Mouse (Mus musculus) mouse embryonic stem cell (cell line): ENCODE data around the gene Sema6c.
"Not testable (repeated sequence)": the region's sequence is repeated elsewhere in the genome, so short reads cannot be mapped to it uniquely, and the experiment has no call there.

Experiments used
- in situ Hi-C, 2 experiments: fragments of 300-500 bp; cut with MboI; formaldehyde crosslinking; loops; 1 replicate in 1 of 2; 3 replicates in 1 of 2; pipeline ENCODE4 v1.14.3; 2019 to 2020; ENCODE audit warnings: low sequenced_read_pairs in 2 of 2, low pct_unique_long_range_greater_than_20kb in 1 of 2, mixed read lengths in 1 of 2; ENCODE audit not compliant: unreplicated experiment in 1 of 2

Sema6c gene

DNA sequence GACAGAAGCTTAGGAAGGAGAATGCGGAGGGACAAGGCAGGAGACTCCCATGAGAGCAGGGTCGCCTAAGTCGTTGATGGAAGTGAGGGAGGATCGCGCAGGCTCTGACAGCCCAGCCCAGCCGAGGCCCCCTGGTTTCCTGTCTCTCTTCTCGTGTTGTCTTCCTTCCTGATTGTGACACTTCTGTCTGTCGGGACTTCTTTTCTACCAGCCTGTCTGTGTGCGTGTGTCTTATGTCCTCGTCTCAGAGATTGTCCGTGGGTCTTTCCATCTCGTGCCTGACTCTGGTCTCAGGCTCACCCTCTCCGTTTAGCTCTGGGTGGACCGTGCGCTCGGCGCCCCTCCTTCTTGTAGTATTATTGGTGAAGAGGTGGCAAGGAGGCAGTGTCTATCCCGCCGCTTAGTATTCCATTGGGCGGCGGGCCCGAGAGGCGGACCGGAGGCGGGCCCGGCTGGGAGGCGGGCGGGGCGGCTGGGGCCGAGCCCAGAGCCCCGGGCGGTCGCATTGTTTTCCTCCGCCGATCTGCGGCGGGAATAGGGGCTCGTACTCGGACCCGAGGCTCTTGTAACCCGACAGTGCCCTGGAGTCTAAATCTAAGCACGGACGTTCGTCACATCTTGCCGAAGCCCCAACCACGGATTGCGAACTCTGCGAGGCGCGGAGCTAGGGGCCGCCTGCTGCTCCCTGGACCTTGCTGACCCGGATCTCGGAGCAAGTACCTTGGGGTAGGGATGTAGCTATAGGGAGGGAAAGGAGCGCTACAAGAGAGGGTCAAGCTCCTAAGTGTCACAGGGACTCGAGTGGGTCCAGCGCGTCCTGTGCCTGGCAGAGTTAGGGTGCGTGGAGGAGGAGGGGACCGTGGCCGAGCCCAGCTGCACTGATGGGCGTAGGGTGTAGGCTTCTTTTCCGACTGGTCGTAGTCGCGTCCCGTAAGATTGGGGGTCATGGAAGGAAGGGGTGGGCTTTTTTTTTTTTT is at the start of gene Sema6c:
Gene Sema6c (plus strand): TSS at position 471 of the 977 bp plus-strand sequence.
- in situ Hi-C loops, result no loop called here

DNA sequence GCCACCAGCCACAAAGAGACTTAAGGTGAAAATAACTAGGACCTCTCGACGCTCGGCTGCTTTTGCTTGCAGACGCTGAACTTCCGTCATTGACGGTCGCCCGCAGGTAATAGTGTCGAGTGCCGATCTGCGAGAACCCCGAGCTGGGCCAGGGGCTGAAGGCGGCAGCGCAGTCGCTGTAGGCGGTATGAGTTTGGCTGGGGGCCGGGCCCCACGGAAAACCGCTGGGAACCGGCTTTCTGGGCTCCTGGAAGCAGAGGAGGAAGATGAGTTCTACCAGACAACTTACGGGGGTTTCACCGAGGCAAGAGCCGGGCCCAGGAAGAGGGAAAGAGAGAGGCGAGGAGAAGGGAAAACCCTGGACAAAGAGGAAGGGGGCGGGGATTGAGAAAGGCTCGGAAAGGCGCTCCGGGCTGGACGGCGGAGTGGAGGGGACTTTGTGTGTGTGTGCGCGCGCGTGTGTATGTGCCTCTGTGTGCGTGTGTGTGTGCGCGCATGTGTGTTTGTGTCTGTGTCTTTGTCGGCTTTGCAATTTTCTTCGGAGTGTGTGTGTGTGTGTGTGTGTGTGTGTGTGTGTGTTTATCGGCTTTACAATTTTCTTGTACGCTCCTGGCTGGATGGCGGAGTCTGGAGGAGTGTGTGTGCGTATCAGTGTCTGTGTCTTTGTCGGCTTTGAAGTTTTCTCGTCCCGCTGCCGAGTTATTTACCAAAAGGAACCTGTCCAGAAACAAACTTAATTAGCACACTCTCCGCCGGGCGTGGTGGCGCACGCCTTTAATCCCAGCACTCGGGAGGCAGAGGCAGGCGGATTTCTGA is 49.1 kb upstream of the Sema6c start, which contains the start of gene Vps72:
Gene Vps72 (plus strand): TSS at position 112 of the 816 bp plus-strand sequence.
- in situ Hi-C loops, result no loop called here

DNA sequence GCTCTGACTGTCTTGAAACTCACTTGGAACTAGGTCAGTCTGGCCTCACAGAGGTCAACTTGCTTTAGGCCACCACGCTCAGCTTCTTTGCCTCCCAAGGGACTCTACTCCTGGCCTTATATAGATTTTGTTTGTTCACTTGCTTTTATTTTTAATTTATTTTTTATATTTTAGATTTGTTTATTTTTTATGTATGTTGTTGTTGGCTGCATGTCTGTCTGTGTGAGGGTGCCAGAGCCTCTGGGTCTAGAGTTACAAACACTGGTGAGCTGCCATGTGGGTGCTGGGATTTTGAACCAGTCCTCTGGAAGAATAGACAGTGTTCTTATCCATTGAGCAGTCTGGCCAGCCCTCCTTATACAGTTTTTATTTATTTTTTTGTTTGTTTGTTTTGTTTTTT is 47.5 kb upstream of the Sema6c start:
- in situ Hi-C loops, result no loop called here

DNA sequence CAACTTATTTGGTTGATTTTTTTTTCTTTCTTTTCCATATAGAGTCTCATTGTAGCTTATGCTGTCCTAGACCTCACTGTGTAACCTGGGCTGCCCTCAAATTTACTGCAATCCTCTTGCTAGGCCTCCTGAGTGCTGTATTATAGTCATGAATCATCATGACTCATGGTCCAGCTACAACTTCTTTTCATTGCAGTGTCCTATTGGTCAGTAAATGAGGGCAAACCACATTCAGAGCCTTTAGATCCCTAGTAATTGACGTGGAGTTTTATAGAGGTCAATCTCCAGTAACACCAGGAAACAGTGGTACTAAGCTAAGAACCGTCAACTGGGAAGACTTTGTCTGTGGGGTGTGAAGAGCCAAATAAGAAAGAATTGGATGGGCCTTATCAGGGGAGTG is 42.5 kb upstream of the Sema6c start:
- in situ Hi-C loops, result no loop called here

DNA sequence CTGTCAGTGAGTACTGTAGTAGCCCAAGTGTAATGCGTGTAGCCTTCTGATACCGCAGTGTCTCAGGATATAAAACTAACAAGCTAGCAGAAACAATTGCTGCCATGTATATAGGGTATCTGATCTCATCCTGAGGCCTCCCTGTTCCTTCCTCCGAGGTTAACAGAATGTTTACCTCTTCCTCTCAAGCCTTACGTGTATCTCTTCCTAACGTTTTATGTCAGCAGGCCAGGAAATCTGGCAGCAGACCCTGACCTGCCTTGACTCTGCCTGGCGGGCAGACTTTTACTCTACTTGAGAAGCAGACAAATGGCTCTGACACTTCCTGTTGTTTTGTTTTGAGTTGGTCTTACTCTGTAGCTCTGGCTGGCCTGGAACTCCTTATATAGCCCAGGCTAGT is 38.7 kb upstream of the Sema6c start:
- in situ Hi-C loops, result no loop called here

DNA sequence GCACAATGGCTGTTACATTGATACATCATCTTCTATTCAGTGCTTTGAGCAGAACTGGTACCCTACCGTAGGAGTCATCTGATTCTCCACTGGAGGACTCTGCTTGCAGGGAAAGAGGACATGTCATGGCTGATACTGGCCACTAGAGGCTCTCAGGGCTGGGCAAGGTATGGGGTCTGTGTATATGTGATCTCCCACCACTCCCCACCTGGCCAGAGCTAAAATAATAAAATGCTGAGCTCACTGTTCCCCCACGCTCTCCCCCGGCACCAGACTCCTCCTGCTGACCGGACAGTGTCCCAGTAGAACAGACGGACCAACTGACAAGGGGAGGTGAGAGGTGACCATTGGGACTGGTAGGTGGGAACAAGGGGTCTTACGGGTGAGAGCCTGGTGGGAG is 36.0 kb upstream of the Sema6c start, which contains the start of gene Tmod4:
Gene Tmod4 (plus strand): TSS at position 231 of the 400 bp plus-strand sequence.
- in situ Hi-C loops, result no loop called here

DNA sequence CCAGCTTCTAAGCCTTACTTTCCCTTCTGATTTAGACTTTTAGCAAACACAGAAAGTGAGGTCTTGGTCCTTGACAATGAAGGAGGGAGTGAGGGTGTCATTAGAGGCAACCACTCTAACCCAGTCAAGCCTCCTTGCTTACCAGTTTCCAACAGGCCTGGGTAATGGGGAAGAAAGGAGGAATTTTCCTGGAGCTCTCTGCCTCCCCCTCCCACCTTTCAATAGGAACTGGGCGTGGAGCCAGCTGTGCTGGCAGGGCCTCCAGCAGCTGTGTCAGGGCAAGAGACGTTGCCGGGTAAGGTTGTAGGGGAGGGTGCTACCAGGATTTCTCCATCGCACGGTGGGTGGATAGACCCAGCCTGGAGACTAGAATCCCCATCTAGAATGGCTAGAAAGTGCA is 35.3 kb upstream of the Sema6c start:
- in situ Hi-C loops, result no loop called here

DNA sequence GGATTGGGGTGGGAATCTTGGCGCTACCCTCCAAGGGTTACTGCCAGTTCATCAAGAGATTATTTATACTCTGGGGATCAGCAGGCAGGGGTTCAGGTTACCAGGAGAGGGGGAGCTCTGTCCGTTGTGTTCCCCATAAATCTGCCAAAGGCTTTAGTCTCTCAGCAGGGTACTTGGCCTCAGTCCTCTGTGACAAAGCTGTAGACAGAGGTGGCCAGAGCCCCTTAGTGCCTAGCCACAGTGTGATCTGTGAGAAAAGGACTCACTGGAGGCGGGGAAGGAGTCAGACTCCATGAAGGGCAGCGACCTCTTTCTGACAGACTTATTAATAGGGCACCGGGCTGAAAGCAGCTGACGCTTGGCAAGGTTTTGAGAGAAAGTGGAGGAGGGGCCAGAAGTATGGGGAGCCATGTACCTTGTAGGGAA is 31.0 kb upstream of the Sema6c start:
- in situ Hi-C loops, result no loop called here

DNA sequence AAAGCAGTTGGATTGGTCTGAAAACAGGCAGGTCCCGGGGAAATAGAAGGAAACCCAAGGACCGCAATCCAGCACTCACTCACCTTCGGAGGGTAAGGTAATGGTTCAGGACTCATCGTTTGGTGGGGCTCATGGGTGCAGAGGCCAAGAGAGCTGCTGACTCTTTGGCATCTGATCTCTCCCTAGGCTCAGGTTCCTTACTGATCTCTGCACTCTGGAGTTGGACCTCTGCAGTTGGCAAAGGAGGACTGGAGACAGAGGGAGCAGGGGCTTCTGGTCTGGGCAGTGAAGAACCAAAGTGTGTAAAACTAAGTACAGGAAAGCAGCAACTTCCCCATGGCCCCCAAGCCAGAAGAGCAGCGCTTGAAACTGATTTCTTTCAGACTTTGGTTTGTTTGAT is 30.2 kb upstream of the Sema6c start:
- in situ Hi-C loops, result no loop called here

DNA sequence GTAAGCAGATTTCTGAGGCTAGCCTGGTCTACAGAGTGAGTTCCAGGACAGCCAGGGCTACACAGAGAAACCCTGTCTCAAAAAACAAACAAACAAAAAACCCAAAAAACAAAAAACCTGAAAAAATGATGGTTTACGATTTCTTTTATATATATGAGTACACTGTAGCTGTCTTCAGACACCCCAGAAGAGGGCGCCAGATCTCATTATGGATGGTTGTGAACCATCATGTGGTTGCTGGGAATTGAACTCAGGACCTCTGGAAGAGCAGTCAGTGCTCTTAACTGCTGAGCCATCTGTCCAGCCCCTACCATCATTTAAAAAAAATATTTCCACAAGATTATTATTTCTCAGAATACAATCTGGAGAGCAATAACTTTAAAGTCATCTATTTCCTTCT is 27.9 kb upstream of the Sema6c start:
- in situ Hi-C loops, result not testable (repeated sequence)

DNA sequence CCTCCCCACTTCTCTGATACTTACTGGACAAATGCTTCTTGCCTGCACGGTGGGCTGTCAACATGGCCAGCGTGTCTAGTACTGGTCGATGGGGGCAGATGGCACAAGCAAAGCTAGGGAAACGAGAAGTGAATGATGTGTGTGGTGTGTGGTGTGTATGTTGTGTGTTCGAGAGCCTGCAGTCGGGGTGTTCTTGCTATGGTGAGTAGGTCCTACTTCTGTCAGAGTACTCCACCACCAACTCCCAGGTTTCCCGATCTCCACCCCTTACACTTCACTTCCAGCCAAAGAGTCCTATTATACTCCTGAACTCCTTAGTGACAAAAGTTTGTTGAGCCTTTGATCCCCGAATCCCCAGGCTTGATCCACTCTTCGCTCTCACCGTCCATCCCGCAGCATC is 27.1 kb upstream of the Sema6c start:
- in situ Hi-C loops, result no loop called here

DNA sequence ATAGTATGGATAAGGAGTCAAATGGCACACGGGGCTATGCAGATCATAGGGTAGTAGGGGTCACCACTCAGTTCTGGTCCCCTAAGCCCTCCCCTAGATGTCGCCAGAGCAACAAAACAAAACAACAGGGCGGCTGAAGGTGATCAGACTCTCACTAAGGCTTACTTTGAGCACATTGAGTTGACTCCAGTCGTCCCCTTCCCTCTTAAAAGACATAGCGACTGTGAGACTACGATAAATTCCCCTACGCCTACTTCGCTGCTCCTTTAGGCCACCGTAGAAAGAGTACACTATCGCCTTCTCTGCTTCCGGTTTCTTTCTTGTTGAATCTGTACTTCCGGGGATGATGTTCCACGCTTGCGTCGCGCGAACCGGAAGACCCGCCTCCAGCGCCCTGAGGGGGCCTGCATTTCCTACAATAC is 26.6 kb upstream of the Sema6c start, which contains the start of the genes Scnm1 and Lysmd1:
Gene Scnm1 (minus strand): TSS at position 332 of the 422 bp plus-strand sequence.
Gene Lysmd1 (plus strand): TSS at position 409 of the 422 bp plus-strand sequence.
- in situ Hi-C loops, result no loop called here

DNA sequence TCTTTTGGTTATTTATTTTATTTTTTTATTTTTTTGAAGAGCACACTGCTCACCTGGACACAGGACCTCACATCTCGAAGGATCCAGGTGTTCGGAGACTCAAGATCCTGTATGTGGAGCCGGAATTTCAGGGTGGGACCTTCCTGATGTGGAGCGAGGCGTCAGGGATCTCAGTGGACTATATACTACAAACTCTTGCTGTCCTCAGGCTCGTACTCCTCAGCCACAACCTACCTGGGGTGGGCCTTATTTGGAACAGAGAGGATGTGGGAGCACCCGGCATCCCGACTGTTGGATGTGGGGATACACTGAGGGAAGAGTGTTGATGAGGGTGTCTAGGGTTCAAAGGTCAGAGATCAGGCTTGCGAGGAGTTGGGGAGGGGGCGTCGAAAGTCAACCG is 26.1 kb upstream of the Sema6c start:
- in situ Hi-C loops, result not testable (repeated sequence)

DNA sequence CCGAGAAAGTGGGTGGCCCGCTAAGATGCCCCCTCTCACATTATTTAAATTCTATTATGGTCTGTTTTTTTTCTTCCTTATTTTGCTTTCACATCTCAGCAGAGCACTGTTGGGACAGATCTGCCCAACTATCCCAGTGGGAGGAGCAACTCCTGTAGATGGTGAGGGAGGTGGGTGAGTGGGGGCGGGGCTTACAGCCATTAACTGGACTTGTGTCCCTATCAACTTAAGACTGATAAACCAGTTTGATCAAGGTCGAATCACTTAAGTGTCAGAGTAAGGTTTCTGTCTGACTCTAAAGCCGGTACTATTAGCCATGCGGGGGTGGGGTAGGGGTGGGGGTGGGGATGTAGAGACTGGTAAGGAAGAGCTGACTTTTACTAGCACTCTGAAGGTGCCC is 25.2 kb upstream of the Sema6c start:
- in situ Hi-C loops, result no loop called here

DNA sequence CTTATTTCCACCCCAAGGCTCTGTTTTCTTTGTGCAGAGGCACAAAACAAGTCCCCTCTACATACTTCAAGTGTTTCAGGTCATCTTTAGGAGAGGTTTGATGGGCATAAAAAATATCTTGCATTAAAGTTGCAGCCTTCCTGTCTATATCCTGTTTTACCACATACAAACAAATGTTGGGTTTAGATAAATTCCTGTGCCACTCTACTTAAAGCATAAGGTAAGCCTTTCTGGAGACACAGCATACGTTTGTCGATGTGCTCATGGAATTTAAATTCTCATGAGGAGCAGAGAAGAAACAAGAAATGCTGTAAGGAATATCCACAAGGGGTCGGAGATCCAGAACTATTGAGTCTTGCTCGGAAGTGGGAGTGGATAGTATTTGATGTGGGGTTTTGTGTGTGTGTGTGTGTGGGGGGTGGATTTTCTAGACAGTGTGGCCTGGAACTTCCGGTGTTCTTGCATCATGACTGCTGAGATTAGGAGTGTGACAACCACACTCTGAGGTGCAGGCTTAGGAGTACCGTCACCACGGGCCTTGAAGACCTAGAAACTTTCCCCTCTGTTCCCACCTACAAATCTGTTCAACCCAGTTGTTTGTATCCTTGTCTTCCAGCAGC is 24.7 kb upstream of the Sema6c start:
- in situ Hi-C loops, result no loop called here

DNA sequence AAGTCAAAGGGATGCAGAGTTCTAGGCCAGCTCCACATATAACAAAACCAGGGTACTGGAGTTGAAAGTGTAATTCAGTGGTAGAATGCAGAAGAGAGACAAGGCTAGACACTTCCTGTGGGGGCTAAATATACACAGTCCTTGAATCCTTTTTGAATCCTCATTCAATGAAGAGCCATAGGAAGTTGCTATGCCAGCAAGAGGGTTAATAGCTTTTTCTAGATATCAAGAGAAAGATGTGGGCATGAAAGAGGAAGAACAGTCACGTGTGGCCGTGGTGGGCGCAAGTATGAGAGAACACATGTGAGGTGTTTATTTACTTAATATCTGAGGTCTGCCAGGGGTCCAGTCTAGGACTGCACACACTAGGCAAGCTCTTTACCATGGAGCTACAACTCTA is 23.9 kb upstream of the Sema6c start:
- in situ Hi-C loops, result no loop called here

DNA sequence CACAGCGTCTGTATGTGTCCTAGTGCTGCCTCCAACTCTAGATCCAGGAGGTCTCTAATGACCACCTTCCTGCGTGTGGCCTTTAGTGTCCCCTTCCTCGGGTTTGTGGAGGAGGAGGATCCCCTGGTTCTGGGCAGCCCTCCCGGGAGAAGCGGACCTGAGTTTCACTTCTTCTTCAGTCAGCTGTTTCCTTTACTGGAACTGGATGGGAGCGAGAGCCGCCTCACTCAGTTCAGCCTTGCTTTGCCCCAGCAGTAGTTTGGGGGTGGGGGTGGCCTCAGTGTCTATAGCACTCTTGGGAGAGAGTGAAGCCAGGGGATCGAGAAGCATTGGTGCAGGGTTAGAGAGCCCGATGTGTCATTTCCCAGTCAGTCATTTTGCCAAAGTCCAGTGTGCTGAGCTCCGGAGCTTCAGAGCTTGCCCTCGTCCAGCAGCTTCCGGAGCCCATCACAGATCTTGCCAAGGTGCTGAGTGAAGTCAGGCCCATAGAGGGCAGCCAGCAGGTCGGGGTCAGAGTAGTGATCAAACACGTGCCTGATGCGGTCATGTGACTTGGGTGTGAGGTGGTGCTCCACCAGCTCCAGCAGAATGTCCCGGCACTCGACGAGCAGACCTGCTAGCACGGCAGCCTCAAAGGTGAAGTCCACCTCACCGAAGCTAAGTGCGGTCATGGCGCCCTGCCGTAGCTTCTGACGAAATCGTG is 20.5 kb upstream of the Sema6c start:
- in situ Hi-C loops, result no loop called here

DNA sequence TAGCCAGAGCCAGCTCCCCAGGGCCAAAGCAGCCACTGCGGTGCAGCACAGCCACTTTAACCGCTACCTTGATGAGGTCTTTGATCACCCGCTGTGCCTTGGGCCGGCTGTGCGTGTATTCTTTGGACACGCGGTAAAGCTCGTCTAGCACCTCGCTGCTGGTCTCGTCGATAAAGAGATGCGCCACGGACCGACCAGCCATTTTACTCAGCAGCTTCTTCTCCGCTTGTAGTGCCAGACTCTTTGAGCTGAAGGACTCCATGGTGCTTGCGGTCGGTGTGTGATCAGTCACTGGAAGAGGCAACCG is 20.0 kb upstream of the Sema6c start:
- in situ Hi-C loops, result no loop called here
